Mouse (Mus musculus) left cerebral cortex, adult 9 months (tissue): ENCODE measurements around the gene Gimap9.
"Not testable (repeated sequence)": the region's sequence is repeated elsewhere in the genome, so short reads cannot be mapped to it uniquely, and the experiment has no call there.

Experiments
- DNase-seq, 2 experiments: peaks; one replicate each; pipeline ENCODE4 v3.0.0; 2022; ENCODE audit warnings: low spot score in 2 of 2

Gene Gimap9

GRCm38 (mm10) chr6:48664750-48665149 lies 11.2 kb upstream of the Gimap9 start:
- no peak for DNase-seq

- no peak for DNase-seq
Observed at GRCm38 (mm10) chr6:48665471-48665870, 10.5 kb upstream of the Gimap9 start.

DNA sequence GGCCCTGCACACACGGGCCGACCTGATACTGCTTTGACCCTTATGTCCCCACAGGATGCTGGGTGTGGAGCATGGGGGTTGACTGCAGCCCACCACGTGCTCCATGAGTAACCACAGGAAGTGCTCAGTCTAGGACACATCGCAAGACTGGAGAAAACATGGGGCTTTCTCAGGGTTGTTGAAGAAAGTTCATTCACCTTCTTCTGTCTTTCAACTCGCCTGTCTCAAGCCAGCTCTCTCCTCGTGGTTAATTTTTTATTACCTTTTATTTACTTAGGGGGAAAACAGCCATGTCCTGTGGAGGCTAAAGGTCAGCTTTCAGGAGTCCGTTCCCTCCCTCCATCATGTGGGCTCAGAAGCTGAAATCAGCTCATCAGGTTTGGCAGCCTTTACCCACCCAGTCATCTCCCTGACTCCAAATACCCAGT lies 9.8 kb upstream of the Gimap9 start:
- no peak for DNase-seq

- no peak for DNase-seq
Observed at GRCm38 (mm10) chr6:48668022-48668421, 7.9 kb upstream of the Gimap9 start.

DNA sequence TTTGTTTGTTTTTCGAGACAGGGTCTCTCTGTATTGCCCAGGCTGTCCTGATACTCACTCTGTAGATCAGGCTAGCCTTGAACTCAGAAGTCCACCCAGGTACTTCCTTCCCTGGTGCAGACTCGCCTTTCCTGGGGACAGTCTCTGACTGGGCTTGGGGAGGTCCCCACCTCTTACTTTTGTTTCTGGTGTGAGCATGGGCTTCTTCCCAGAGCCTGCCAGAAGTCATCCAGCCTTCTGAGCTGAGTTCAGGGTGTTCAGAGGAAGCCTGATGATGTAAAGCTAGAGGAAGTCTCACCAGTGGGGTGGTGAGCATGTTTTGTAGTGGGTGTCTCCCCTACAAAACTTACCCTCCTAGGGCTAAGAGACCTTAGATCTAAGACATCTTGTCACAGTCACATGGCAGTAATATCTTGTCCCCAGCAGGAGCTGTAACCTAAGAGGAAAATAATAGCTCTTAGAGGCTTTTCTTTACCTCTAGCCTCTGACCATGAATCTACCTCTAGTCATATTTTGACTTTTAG lies 6.4 kb upstream of the Gimap9 start:
- DNase-seq: no peak

DNA sequence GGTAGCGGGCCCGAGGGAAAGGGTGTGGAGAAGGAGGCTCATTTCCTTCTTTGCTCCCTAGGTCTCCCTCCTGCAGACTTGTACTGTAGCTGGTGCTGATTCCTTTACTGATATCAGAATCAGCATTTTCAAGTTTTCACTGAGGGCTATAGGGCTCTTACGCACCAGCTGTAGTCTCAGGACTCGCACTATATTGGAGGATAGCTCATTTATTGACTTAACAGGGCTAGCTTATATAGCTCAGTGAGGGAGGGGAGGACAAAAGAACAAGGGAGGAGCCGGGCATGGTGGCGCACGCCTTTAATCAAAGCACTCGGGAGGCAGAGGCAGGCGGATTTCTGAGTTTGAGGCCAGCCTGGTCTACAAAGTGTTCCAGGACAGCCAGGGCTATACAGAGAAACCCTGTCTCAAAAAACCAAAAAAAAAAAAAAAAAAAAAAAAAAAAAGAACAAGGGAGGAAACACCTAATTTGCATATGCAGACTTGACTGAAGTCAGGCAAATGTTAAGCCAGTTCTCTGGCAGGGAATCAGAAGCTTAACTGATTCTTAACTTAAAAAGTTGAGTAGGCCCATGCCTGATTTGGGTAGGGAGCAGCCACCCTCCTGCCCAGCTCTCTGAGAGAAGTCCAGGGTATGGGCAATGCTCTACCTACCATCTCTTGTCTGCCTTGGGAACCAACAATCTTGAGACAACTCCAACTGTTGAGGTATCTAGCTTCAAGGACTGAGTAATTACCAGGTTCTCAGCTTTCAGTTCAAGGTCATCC lies 1.5 kb upstream of the Gimap9 start:
- DNase-seq: no peak

GRCm38 (mm10) chr6:48675400-48675930 lies 464 bp upstream of the Gimap9 start:
- DNase-seq: no peak

DNA sequence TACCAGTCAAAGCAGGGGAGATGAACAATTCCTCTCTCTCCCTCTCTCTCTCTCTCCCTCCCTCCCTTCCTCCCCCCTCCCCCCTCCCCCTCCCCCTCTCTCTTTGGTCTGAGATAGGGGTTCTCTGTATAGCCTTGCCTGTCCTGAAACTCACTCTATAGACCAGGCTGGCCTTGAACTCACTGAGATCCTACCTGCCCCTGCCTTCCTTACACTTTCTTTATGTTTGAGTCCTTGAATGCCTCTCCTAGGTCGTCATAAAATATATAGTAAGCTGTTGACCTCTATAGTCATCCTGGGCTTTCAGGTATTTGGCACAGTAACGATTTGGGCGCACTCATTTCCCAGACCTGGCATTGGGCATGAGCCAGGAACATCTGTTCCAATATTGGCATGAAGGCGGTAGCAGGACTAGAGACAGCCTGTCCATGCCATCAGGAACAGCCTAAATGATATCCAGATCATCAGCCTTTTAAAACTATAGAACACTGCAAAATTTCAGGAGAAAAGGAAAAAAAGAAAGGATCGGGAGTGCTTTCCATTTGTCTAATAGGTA lies 1.0 kb downstream of the Gimap9 start:
- no peak for DNase-seq

DNA sequence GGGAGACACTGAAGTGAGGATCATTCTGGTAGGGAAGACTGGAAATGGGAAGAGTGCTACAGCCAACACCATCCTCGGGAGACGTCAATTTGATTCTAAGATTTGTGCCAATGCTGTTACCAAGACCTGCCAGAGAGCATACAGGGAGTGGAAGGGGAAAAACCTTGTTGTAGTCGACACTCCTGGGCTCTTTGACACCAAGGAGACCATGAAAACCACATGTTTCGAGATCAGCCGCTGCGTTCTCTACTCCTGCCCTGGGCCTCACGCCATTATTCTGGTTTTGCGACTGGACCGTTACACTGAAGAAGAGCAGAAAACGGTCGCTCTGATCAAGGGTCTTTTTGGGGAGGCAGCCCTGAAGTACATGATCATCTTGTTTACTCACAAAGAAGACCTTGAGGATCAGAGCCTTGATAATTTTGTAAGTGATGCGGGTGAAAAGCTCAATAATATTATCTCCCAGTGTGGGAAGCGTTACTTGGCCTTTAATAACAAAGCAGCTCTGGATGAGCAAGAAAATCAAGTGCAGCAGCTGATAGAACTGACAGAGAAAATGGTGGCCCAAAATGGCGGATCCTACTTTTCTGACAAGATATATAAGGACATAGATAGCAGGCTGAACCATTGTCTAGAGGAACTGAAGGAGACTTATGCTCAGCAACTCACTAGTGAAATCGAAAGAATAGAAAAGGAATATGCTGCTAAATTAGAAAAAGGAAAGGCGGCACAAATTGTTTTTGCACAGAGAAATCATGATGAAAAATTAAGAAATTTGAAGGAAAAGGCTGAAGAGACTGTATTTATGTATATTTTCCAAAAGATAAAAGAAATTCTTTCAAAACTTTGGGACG lies 1.8 kb downstream of the Gimap9 start:
- DNase-seq: no peak

DNA sequence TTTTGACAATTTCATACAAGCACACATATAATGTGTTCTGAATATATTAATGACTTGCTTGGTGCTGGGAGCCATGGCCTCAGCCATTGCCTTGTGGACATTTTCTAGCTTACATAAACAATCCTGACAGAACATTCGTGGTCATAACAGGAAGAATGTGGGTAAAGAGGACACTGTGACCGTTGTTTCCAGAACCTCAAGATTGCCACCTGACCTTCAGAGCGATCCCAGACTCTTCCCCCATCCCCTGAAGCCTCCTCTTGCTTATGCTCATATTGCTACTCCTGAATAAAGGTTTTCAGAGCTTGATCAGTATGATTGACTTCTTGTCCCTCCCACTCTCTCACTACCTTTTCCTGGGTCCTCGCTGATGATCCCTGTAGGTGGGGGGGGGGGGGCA lies 2.5 kb downstream of the Gimap9 start:
- DNase-seq: no peak

DNA sequence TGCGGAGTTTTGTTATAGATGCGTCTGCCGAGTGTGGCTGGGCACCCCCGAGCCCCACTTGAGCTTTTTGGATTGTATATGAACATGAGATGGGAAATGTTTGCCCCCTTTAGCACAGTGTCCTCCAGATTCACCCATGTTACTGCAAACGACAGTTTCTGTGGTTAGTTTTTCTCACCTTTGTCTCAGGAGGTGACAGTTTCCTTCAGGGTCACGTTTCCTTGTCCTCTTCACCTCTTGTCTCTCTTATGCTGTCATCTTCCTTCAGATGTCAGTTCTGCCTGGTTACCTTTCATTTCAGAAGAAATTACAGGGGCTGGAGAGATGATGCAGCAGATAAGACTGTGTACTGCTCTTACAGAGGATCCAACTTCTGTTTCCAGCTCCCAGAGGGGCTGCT lies 3.8 kb downstream of the Gimap9 start:
- no peak for DNase-seq

DNA sequence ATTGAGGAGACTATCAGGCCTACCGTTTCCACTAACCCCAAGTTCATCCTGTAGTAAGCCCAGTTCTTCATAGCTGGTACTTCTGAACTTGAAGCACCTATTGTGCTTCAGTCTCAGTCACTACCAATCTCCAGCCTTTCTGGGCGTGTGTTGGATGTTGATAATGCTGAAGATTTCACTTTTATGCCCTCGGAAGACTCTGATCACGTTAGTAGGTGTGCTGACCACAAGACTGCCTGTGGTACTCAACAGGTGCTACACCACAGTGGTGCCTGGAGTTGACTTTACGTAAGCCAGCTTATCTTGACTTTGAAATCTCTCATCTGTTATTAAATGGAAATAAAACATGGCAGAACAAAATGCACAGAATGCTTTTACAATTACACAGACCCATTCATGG lies 4.5 kb downstream of the Gimap9 start:
- no peak for DNase-seq

DNA sequence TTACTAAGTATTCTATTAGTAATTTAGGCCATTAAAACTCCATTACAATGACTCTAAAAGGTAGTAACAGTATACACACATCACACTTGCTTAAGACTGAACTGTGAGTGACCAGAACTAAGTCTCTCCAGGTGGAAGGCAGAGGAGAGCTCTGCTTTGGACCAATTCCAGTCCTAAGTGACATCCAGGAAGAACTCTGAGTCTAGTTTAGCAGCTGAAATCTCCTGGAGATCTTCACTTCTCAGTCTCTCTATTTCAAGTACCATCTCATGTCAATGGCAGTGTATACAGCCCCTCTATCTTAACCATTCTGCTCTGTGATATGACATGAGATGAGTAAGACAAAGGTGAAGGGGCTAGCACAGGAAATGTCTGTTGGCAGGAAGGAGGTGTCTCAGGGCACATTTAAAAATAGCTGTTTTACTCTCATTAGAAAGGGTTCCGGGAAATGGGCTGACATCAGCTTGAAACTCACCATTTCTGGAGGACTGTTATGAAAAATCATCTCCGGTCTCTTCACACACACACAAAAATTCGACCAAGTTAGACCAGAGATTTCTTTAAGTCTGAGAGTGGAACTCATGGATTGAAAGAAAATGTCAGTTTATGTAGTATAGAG lies 5.7 kb downstream of the Gimap9 start:
- DNase-seq: no peak

DNA sequence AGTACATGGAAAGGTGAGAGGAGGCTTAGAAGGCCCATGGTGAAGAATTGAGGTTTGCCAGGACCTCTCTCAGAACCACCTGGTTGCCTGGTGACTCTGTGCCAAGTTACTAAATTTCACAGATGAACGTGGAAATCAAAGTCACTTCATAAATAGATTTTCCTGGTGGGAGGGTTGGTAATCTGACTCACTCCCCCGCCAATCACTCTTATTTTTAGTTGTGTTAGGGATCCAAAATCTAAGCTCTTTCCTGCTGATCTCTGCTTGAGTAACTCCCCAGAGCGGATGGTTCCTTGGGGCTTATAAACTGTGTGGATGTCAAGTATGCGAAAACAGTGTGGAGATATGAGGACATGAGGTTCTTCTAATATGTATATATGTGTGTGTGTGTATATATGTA lies 6.3 kb downstream of the Gimap9 start:
- peak; percentile 8 to 9 for DNase-seq

DNA sequence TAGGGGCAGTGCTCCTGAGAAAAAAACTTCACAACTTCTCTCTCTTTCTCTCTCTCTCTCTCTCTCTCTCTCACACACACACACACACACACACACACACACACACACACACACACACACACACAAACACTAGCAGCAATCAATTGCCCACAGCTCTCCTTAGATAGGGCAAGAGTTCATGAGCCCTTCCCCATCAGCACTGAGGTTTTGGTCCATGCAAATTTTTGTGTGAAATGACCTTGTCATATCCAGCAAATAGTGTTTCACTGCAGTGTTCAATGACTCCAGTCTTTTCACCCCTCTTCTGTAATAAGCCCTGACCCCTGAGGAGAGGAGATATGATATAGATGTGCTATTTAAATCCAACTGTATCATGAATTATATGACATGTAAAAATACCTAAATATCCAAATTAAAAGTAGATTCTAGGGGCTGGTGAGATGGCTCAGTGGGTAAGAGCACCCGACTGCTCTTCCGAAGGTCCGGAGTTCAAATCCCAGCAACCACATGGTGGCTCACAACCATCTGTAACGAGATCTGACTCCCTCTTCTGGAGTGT lies 7.4 kb downstream of the Gimap9 start:
- DNase-seq: not testable (repeated sequence)

DNA sequence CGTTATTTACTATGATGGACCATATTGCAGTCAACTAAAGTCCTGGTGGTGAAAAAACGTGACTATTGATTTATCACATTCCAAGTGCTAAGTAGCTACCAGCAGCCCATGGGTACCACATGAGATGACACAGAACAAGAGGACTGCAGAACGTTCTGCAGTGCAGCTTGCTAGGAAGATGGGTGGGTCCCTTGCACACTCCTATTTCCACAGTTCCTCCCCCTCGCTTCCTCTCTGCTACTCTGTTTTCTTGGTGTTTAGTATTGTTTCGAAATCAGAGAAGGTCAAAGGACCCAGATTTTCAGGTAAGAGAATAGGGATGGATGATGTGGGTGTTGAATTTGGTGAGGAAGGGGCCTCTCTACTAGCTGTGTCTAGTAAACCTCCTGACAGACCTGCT lies 8.4 kb downstream of the Gimap9 start, which contains the start of gene Gimap4:
Gene Gimap4, plus strand, starts transcription at position 231 of the 400 bp plus-strand sequence.
- no peak for DNase-seq

DNA sequence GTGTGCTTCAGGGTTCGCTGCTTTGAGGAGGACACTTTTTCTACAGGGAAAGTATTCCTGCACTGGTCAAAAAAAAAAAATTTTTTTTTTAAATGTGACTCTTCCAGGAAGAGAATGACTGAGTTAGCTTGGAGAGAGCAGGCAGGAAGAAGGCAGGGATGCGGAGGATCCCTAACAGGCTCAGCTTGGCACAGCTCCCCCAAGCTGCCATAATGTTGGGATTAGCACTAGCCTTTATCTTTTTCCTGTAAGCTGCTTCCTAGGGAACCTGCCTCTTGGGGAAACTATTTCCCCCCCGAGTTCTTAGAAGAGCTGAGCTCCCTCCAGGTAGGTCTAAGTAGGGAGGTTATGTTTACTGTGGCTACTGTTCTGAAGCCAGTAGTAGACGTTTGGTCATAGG lies 8.9 kb downstream of the Gimap9 start:
- no peak for DNase-seq

DNA sequence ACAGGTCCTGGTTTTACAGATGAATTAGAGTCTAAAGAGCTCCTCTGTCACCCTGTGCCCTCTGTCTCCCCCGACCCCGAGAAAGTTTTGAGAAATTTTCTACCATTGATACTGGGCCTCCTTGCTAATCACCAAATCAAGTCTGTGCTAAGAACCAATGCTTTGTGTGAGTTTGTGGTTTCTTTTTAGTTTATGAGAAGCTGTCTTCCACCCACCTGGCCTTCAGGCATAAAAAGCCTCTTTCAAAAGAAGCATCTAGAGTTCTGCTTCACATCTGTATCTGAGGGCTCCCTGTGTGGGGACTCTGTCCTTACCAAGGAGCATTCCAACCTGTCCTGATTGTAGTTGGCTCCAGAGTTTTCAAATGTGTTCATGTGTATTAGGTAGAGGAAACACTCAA lies 9.3 kb downstream of the Gimap9 start:
- no peak for DNase-seq

DNA sequence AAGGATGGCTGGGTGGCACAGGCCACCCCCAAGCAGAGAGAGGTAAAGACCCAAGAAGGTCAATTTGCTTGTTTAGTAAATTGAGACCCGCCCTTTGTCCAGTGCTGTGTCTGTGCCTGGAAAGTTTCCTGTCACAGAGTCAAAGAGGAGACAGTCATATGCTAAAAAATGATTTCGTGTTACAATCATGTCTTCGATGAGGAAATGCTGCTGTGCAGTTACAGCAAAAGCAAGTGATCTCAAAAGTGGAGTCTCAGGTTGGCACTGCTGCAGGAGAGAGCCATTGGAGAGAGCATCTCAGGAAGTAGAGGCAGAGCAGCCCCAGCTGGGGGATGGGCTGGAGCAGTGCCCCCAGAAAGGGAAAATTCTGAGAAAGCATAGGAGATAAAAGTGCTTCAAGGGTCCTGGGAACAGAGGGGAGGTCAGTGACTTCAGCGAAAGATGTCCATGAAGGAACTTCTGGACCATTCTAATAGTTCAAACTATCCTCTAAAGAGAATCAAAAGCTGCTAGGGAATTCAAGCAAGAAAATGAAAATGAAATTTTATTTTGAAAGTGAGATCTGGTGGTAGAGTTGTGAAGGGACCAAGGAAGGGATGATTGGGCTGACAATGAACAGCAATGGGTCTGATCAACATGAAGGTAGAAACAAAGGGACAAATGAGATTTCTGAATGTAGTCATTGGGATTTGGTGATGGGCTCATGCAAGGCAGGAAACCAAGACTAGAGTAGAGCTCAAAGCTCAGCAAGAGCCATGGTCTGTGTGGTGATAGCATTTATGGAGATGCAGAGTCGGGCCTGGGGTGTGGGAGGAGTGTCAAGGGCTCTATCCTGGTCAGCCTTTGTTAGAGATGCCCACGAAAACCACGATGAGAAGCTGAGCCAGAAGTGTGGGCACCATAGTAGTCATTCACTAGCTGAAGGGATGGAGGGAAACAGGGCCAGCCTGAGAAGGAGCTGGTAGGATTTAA lies 10.1 kb downstream of the Gimap9 start:
- no peak for DNase-seq

- DNase-seq: no peak
Observed at GRCm38 (mm10) chr6:48687077-48687476, 11.1 kb downstream of the Gimap9 start.
